Mouse (Mus musculus) testis, postnatal 14 days (tissue): Measurements from ENCODE around the gene Amz1.

Experiments
- DNase-seq: peaks from one replicate; pipeline ENCODE4 v3.0.0; 2021; ENCODE audit warnings: low spot score

The Amz1 gene

GRCm38 (mm10) chr5:140726062-140726839 lies 2.3 kb downstream of the Amz1 start:
- DNase-seq: no peak

- DNase-seq: no peak
These were observed 3.2 kb downstream of the Amz1 start for GRCm38 (mm10) chr5:140726946-140727740.

- no peak for DNase-seq
These were observed 7.3 kb downstream of the Amz1 start for GRCm38 (mm10) chr5:140731040-140731797.

GRCm38 (mm10) chr5:140732195-140732594 lies 8.3 kb downstream of the Amz1 start:
- peak; percentile 54 for DNase-seq

GRCm38 (mm10) chr5:140733336-140733735 lies 9.4 kb downstream of the Amz1 start:
- no peak for DNase-seq

- no peak for DNase-seq
These were observed 11.4 kb downstream of the Amz1 start for GRCm38 (mm10) chr5:140735297-140735696.

- no peak for DNase-seq
These were observed 12.2 kb downstream of the Amz1 start for GRCm38 (mm10) chr5:140736166-140736565.

GRCm38 (mm10) chr5:140739813-140740212 lies 15.9 kb downstream of the Amz1 start:
- no peak for DNase-seq

GRCm38 (mm10) chr5:140741040-140741439 lies 17.1 kb downstream of the Amz1 start:
- DNase-seq: no peak

- no peak for DNase-seq
These were observed 17.9 kb downstream of the Amz1 start for GRCm38 (mm10) chr5:140741877-140742276.

- no peak for DNase-seq
These were observed 19.8 kb downstream of the Amz1 start for GRCm38 (mm10) chr5:140743706-140744131.

- no peak for DNase-seq
These were observed 24.5 kb downstream of the Amz1 start for GRCm38 (mm10) chr5:140748425-140748824.

- DNase-seq: peak; percentile 60
These were observed 25.3 kb downstream of the Amz1 start for GRCm38 (mm10) chr5:140749062-140749875.

GRCm38 (mm10) chr5:140750925-140751324 lies 27.0 kb downstream of the Amz1 start:
- peak; percentile 64 for DNase-seq

GRCm38 (mm10) chr5:140752041-140752440 lies 28.1 kb downstream of the Amz1 start:
- no peak for DNase-seq

GRCm38 (mm10) chr5:140752639-140753038 lies 28.7 kb downstream of the Amz1 start:
- DNase-seq: no peak

- DNase-seq: no peak
These were observed 29.3 kb downstream of the Amz1 start for GRCm38 (mm10) chr5:140753223-140753622.

GRCm38 (mm10) chr5:140758864-140759263 lies 34.9 kb downstream of the Amz1 start:
- no peak for DNase-seq

- DNase-seq: no peak
These were observed 38.6 kb downstream of the Amz1 start for GRCm38 (mm10) chr5:140762540-140762939.

- DNase-seq: no peak
These were observed 41.1 kb downstream of the Amz1 start for GRCm38 (mm10) chr5:140764921-140765613.

- DNase-seq: no peak
These were observed 42.6 kb downstream of the Amz1 start for GRCm38 (mm10) chr5:140766566-140766965.
